Comparison of ENCODE assay signal across 8 mouse cellular contexts in the genomic region with DNA sequence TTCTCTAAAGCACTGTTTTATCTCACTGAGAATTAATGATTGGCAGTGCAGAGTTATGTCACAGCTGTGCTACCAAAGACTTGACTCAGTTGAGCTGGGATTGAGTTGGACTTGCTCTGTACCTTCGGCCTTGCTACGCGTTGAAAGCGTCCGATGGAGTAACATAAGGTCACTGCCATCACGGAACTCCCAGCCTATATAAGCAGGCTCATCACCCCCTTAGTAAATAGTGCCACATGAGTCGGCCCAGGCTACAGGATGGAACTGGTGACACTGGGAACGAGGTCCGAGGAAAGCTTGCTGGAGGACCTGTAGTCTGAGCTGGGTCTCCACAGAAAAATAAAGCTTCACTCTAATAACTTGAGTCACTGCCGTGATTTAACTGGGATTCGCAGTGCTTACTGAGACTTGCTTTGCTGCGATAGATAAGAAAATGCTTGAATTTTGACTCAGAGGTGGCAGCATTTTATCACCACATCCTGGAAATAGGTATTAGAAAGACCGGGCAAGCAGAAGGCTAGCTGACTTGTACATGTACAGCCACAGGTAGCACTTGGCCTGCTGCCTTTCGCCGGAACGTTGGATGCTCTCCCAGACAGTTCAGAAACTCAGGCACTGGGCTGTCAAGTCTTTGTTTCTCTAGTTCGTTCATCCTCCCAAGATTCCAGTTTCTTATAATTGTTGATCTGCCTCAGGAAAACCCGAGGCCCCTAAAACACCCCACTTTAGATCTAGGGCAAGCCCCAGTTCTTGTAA. TPM values are rescaled to one million over a fixed set of nuclear protein-coding genes. Genes with fewer than 3 reads are reported as not detected.
DNase-seq lines count a peak whose midpoint lies in the region; ATAC-seq lines count a peak whose summit lies in the region.

No protein-coding gene starts in this region.

- 64% methylated on average over 18 of the region's 18 CpGs for WGBS in forebrain, embryonic 12.5 days
- WGBS in kidney, embryonic 16.5 days: 48% methylated on average over 18 of the region's 18 CpGs
- 62% methylated on average over 18 of the region's 18 CpGs for WGBS in neural tube, embryonic 15.5 days

- no peaks in the 10 kb centered on the region for H3K9me3 ChIP-seq in forebrain, embryonic 12.5 days
- no peaks in the 10 kb centered on the region for H3K9me3 ChIP-seq in kidney, embryonic 16.5 days (ENCODE audit: low read length)
- H3K9me3 ChIP-seq in neural tube, embryonic 15.5 days (replicated peaks): no peaks in the 10 kb centered on the region

- DNase-seq in left cerebral cortex, postnatal 4 days: peak; percentile 31
- no peak for DNase-seq in left cerebral cortex, postnatal 36 days (ENCODE audit: low spot score in 2 of 2)
- DNase-seq in brain, adult 2 months (ENCODE audit: low read depth, low spot score): peak; percentile 37
- no peak for DNase-seq in gastrocnemius, postnatal 10 days
- no peak for DNase-seq in layer of hippocampus, adult 11-12 months (ENCODE audit: low spot score)

- H3K4me3 ChIP-seq in forebrain, embryonic 12.5 days (replicated peaks): peak overlapping the region; percentile 94
- H3K4me3 ChIP-seq in kidney, embryonic 16.5 days (ENCODE audit: low read length): peak overlapping the region; percentile 92
- peak overlapping the region; percentile 98 for H3K4me3 ChIP-seq in neural tube, embryonic 15.5 days (replicated peaks)

- H3K36me3 ChIP-seq in forebrain, embryonic 12.5 days (replicated peaks): 0 out of 2 replicates have a peak, but pooled peaks cover 4% of the 10 kb centered on the region
- H3K36me3 ChIP-seq in kidney, embryonic 16.5 days (ENCODE audit: insufficient read depth, low read length): peaks cover 3% of the 10 kb centered on the region; the same call in 1 of the 2 replicates
- H3K36me3 ChIP-seq in neural tube, embryonic 15.5 days: peaks cover under 1% of the 10 kb centered on the region

- peaks cover 35% of the 10 kb centered on the region for H3K4me1 ChIP-seq in forebrain, embryonic 12.5 days
- H3K4me1 ChIP-seq in kidney, embryonic 16.5 days (ENCODE audit: insufficient read depth, low read length): peaks cover 27% of the 10 kb centered on the region
- peaks cover 49% of the 10 kb centered on the region for H3K4me1 ChIP-seq in neural tube, embryonic 15.5 days

- H3K9ac ChIP-seq in forebrain, embryonic 12.5 days: peak overlapping the region; percentile 91
- H3K9ac ChIP-seq in kidney, embryonic 16.5 days (replicated peaks; ENCODE audit: low read length): peak overlapping the region; percentile 85
- peak overlapping the region; percentile 91 for H3K9ac ChIP-seq in neural tube, embryonic 15.5 days (replicated peaks)

- H3K4me2 ChIP-seq in forebrain, embryonic 12.5 days: peak overlapping the region; percentile 77
- peak overlapping the region; percentile 64 for H3K4me2 ChIP-seq in kidney, embryonic 16.5 days (replicated peaks; ENCODE audit: low read depth, low read length)
- H3K4me2 ChIP-seq in neural tube, embryonic 15.5 days: peak overlapping the region; percentile 72

- H3K27ac ChIP-seq in forebrain, embryonic 12.5 days: no peak overlapping the region
- 0 out of 2 replicates have a peak overlapping the region, but pooled peaks have one; percentile 84 for H3K27ac ChIP-seq in kidney, embryonic 16.5 days (ENCODE audit: low read length)
- 0 out of 2 replicates have a peak overlapping the region, but pooled peaks have one; percentile 89 for H3K27ac ChIP-seq in neural tube, embryonic 15.5 days (replicated peaks)

- ATAC-seq in forebrain, embryonic 12.5 days (ENCODE audit: low FRiP score): no peak
- no peak for ATAC-seq in kidney, embryonic 16.5 days (ENCODE audit: low FRiP score, low TSS enrichment)
- no peak for ATAC-seq in neural tube, embryonic 15.5 days (ENCODE audit: low FRiP score)

- intact Hi-C loops in left cerebral cortex, postnatal 4 days (cut with DNase I): loop anchor here (10.0 kb wide), 1 partner anchor 176 kb away; the partner anchor contains the start of gene Myo16
- intact Hi-C loops in left cerebral cortex, postnatal 36 days (cut with DNase I): loop anchor here (5.0 kb wide), 2 partner anchors 324 to 424 kb away; no protein-coding TSS in a partner anchor

- no peaks in the 10 kb centered on the region for H3K27me3 ChIP-seq in forebrain, embryonic 12.5 days
- H3K27me3 ChIP-seq in kidney, embryonic 16.5 days (ENCODE audit: insufficient read depth, low read length): no peaks in the 10 kb centered on the region
- no peaks in the 10 kb centered on the region for H3K27me3 ChIP-seq in neural tube, embryonic 15.5 days (replicated peaks)

RNA-seq across cellular contexts. Expression of gene Abhd13, which starts 1.1 kb away (rescaled TPM):
- 10 to 100 TPM; 22.0 to 23.2 TPM for total RNA-seq in left cerebral cortex, postnatal 4 days (2021)
- 10 to 100 TPM; 28.1 to 29.0 TPM for total RNA-seq in left cerebral cortex, postnatal 36 days (2021)
- 20.9 and 21.2 TPM in 2 replicates for polyA plus RNA-seq in forebrain, embryonic 12.5 days (2016; fragmentation: Nextera tagmentation; extraction: Ambion mirVana)
- polyA plus RNA-seq in kidney, embryonic 16.5 days (2015; fragmentation: Nextera tagmentation; extraction: Ambion mirVana): 17.2 and 18.1 TPM in 2 replicates
- polyA plus RNA-seq in neural tube, embryonic 15.5 days (2015; fragmentation: Nextera tagmentation; extraction: Ambion mirVana): 12.8 and 13.2 TPM in 2 replicates
- 10 to 100 TPM; 12.5 to 13.5 TPM for total RNA-seq in gastrocnemius, postnatal 10 days (2021)

RNA-seq across cellular contexts. Expression of gene Lig4, which starts 1.2 kb away (rescaled TPM):
- 10 to 100 TPM; 13.8 to 15.3 TPM for total RNA-seq in left cerebral cortex, postnatal 4 days (2021)
- 1 to 10 TPM; 9.9 to 10.0 TPM for total RNA-seq in left cerebral cortex, postnatal 36 days (2021)
- 9.9 and 10.4 TPM in 2 replicates for polyA plus RNA-seq in forebrain, embryonic 12.5 days (2016; fragmentation: Nextera tagmentation; extraction: Ambion mirVana)
- 5.0 and 5.8 TPM in 2 replicates for polyA plus RNA-seq in kidney, embryonic 16.5 days (2015; fragmentation: Nextera tagmentation; extraction: Ambion mirVana)
- polyA plus RNA-seq in neural tube, embryonic 15.5 days (2015; fragmentation: Nextera tagmentation; extraction: Ambion mirVana): 9.4 and 10.8 TPM in 2 replicates
- 1 to 10 TPM; 3.3 to 4.6 TPM for total RNA-seq in gastrocnemius, postnatal 10 days (2021)

RNA-seq across cellular contexts. Expression of gene Tnfsf13b, which starts 27.6 kb away (rescaled TPM):
- 1 to 10 TPM; 1.8 to 1.9 TPM for total RNA-seq in left cerebral cortex, postnatal 4 days (2021)
- total RNA-seq in left cerebral cortex, postnatal 36 days (2021): 1 to 10 TPM; 2.7 to 3.1 TPM
- polyA plus RNA-seq in forebrain, embryonic 12.5 days (2016; fragmentation: Nextera tagmentation; extraction: Ambion mirVana): 0.18 and 0.23 TPM in 2 replicates
- 5.9 and 6.8 TPM in 2 replicates for polyA plus RNA-seq in kidney, embryonic 16.5 days (2015; fragmentation: Nextera tagmentation; extraction: Ambion mirVana)
- polyA plus RNA-seq in neural tube, embryonic 15.5 days (2015; fragmentation: Nextera tagmentation; extraction: Ambion mirVana): 1.3 and 1.6 TPM in 2 replicates
- total RNA-seq in gastrocnemius, postnatal 10 days (2021): under 1 TPM; 0.54 to 0.88 TPM

Comparison
In these comparisons a context has a peak if more than half of its experiments do, and no peak if none do; other contexts are left out.
1. DNase-seq: peak in left cerebral cortex, postnatal 4 days (single experiment) and brain, adult 2 months (single experiment); none in left cerebral cortex, postnatal 36 days (0 of 2), gastrocnemius, postnatal 10 days (single experiment) and layer of hippocampus, adult 11-12 months (single experiment).
2. Peak in every context shown above with its lines, with median percentiles within 50 percentile points of each other: H3K4me2 ChIP-seq, H3K4me3 ChIP-seq and H3K9ac ChIP-seq.